Mouse (Mus musculus) stomach, embryonic 16.5 days (tissue): ENCODE results near the gene Zfp710. TPM values are rescaled to one million over a fixed set of nuclear protein-coding genes. Genes with fewer than 3 reads are reported as not detected.
A peak's percentile ranks its signal among the peaks of the same experiment; 100 is the strongest.

Experiments used
- ATAC-seq: fragments of 200-750 bp; cut with Nextera tagmentation; 2 replicates; pipeline ENCODE4 v1.8.0; 2017; ENCODE audit warnings: moderate number of reproducible peaks, moderate TSS enrichment; ENCODE audit not compliant: insufficient read depth, low FRiP score
- H3K27ac ChIP-seq: fragments of 300-500 bp; sonication (generic); 2 replicates; pipeline ENCODE4 v1.5.1; 2014; ENCODE audit warnings: low read length
- H3K27me3 ChIP-seq: fragments of 300-500 bp; sonication (generic); 2 replicates; pipeline ENCODE4 v1.6.1; 2014; ENCODE audit warnings: low read length, control low read depth, mixed read lengths; ENCODE audit not compliant: control insufficient read depth, insufficient read depth
- H3K36me3 ChIP-seq: fragments of 300-500 bp; sonication (generic); 2 replicates; pipeline ENCODE4 v1.6.1; 2014; ENCODE audit warnings: low read length; ENCODE audit not compliant: control insufficient read depth, insufficient read depth
- H3K4me1 ChIP-seq: fragments of 300-500 bp; sonication (generic); 2 replicates; pipeline ENCODE4 v1.6.1; 2014; ENCODE audit warnings: low read length, control low read depth, mixed read lengths; ENCODE audit not compliant: control insufficient read depth, insufficient read depth
- H3K4me2 ChIP-seq: fragments of 300-500 bp; sonication (generic); 2 replicates; pipeline ENCODE4 v1.6.1; 2014; ENCODE audit warnings: low read depth, low read length, mixed read lengths
- H3K4me3 ChIP-seq: fragments of 300-500 bp; sonication (generic); replicated peaks from 2 replicates; pipeline ENCODE4 v1.5.1; 2014; ENCODE audit warnings: mild to moderate bottlenecking, low read length
- H3K9ac ChIP-seq: fragments of 300-500 bp; sonication (generic); 2 replicates; pipeline ENCODE4 v1.6.1; 2014; ENCODE audit warnings: low read length
- H3K9me3 ChIP-seq: fragments of 300-500 bp; sonication (generic); replicated peaks from 2 replicates; pipeline ENCODE4 v1.6.1; 2016; ENCODE audit warnings: low read length, control low read depth; ENCODE audit not compliant: control insufficient read depth
- WGBS: fragments of 180-500 bp; shearing (Covaris S2); extraction: QIAGEN DNeasy Blood & Tissue Kit; methylation state at CpG from one replicate; pipeline ENCODE4 v1.1.7; 2014; 5-methylcytosine and 5-hydroxymethylcytosine counted together
- polyA plus RNA-seq: library from polyadenylated mRNA; unstranded; fragments of >200 nt; fragmentation: Nextera tagmentation; extraction: Ambion mirVana; gene quantifications from 2 replicates; pipeline ENCODE4 v1.2.1, GENCODE M21; 2015

Zfp710 gene
- polyA plus RNA-seq, 1 experiment from 2014 or later = 16.7 TPM

- no peaks in the 10 kb centered on the region for H3K4me1 ChIP-seq
- no peaks in the 10 kb centered on the region for H3K9me3 ChIP-seq
- H3K27ac ChIP-seq = peak overlapping the region; percentile 73
- peak overlapping the region; percentile 12 for H3K4me3 ChIP-seq
- WGBS = 45% methylated on average over 20 of the region's 20 CpGs
- peak; percentile 68; the same call in 1 of the 2 replicates for ATAC-seq
- no peak overlapping the region; the same call in 1 of the 2 replicates for H3K9ac ChIP-seq
- peak overlapping the region; percentile 36; the same call in 1 of the 2 replicates for H3K4me2 ChIP-seq
- H3K36me3 ChIP-seq = no peaks in the 10 kb centered on the region
- no peaks in the 10 kb centered on the region for H3K27me3 ChIP-seq
These were observed 19.6 kb upstream of the Zfp710 start for GRCm38 (mm10) chr7:80004776-80005554.

GRCm38 (mm10) chr7:80010680-80011079 is 13.9 kb upstream of the Zfp710 start:
- H3K4me1 ChIP-seq = no peaks in the 10 kb centered on the region
- H3K27me3 ChIP-seq = no peaks in the 10 kb centered on the region
- H3K36me3 ChIP-seq = no peaks in the 10 kb centered on the region
- no peak overlapping the region for H3K27ac ChIP-seq
- ATAC-seq = no peak
- 64% methylated on average over 5 of the region's 5 CpGs for WGBS
- no peaks in the 10 kb centered on the region for H3K9me3 ChIP-seq
- no peak overlapping the region for H3K4me2 ChIP-seq
- H3K9ac ChIP-seq = no peak overlapping the region
- H3K4me3 ChIP-seq = no peak overlapping the region

- H3K9me3 ChIP-seq = no peaks in the 10 kb centered on the region
- no peaks in the 10 kb centered on the region for H3K36me3 ChIP-seq
- 60% methylated on average over 2 of the region's 2 CpGs for WGBS
- no peak for ATAC-seq
- no peak overlapping the region for H3K4me3 ChIP-seq
- no peaks in the 10 kb centered on the region for H3K4me1 ChIP-seq
- no peak overlapping the region for H3K27ac ChIP-seq
- no peak overlapping the region for H3K4me2 ChIP-seq
- H3K27me3 ChIP-seq = no peaks in the 10 kb centered on the region
- no peak overlapping the region for H3K9ac ChIP-seq
These were observed 13.1 kb upstream of the Zfp710 start for GRCm38 (mm10) chr7:80011470-80011869.

GRCm38 (mm10) chr7:80013884-80014550 is 10.6 kb upstream of the Zfp710 start:
- H3K9me3 ChIP-seq = no peaks in the 10 kb centered on the region
- H3K36me3 ChIP-seq = no peaks in the 10 kb centered on the region
- no peaks in the 10 kb centered on the region for H3K4me1 ChIP-seq
- ATAC-seq = peak; percentile 25; the same call in 1 of the 2 replicates
- WGBS = 48% methylated on average over 7 of the region's 7 CpGs
- H3K27me3 ChIP-seq = no peaks in the 10 kb centered on the region
- peak overlapping the region; percentile 22; the same call in 1 of the 2 replicates for H3K27ac ChIP-seq
- H3K4me3 ChIP-seq = no peak overlapping the region
- no peak overlapping the region for H3K9ac ChIP-seq
- no peak overlapping the region for H3K4me2 ChIP-seq

- Histone ChIP-seq H3K27ac (no peak overlapping the region), H3K9me3 (no peaks in the 10 kb centered on the region), H3K4me2 (no peak overlapping the region), H3K9ac (no peak overlapping the region), H3K4me3 (no peak overlapping the region), H3K36me3 (no peaks in the 10 kb centered on the region), H3K27me3 (no peaks in the 10 kb centered on the region), H3K4me1 (no peaks in the 10 kb centered on the region)
- 81% methylated on average over 21 of the region's 21 CpGs for WGBS
- no peak for ATAC-seq
These were observed 9.5 kb upstream of the Zfp710 start for GRCm38 (mm10) chr7:80014826-80015755.

GRCm38 (mm10) chr7:80018506-80019452 is 5.8 kb upstream of the Zfp710 start:
- no peak for ATAC-seq
- H3K9ac ChIP-seq = no peak overlapping the region
- H3K9me3 ChIP-seq = no peaks in the 10 kb centered on the region
- WGBS = 71% methylated on average over 16 of the region's 17 CpGs
- no peak overlapping the region for H3K4me2 ChIP-seq
- H3K36me3 ChIP-seq = no peaks in the 10 kb centered on the region
- H3K27me3 ChIP-seq = no peaks in the 10 kb centered on the region
- H3K4me3 ChIP-seq = no peak overlapping the region
- H3K27ac ChIP-seq = no peak overlapping the region
- H3K4me1 ChIP-seq = no peaks in the 10 kb centered on the region

- Histone ChIP-seq H3K4me1 (peaks cover 4% of the 10 kb centered on the region; the same call in 1 of the 2 replicates), H3K9me3 (no peaks in the 10 kb centered on the region), H3K27ac (peak overlapping the region; percentile 98), H3K4me3 (no peak overlapping the region), H3K36me3 (no peaks in the 10 kb centered on the region), H3K9ac (no peak overlapping the region), H3K4me2 (peak overlapping the region; percentile 96), H3K27me3 (no peaks in the 10 kb centered on the region)
- no peak for ATAC-seq
- WGBS = 71% methylated on average over 5 of the region's 5 CpGs
These were observed 786 bp upstream of the Zfp710 start for GRCm38 (mm10) chr7:80023621-80024435.
